Mouse (Mus musculus) forebrain, embryonic 16.5 days (tissue): ENCODE results near the gene Cdh13. TPM values are rescaled to one million over a fixed set of nuclear protein-coding genes. Genes with fewer than 3 reads are reported as not detected.

Experiments
- ATAC-seq: fragments of 200-750 bp; cut with Nextera tagmentation; 2 replicates; pipeline ENCODE4 v1.8.0; 2017; ENCODE audit warnings: mild to moderate bottlenecking, moderate library complexity
- H3K27ac ChIP-seq: fragments of 300-500 bp; sonication (generic); 2 replicates; pipeline ENCODE4 v1.5.1; 2014; ENCODE audit warnings: low read length, control low read depth
- H3K27me3 ChIP-seq: fragments of 300-500 bp; sonication (generic); replicated peaks from 2 replicates; pipeline ENCODE4 v1.6.1; 2014; ENCODE audit warnings: low read length; ENCODE audit not compliant: control insufficient read depth, insufficient read depth
- H3K36me3 ChIP-seq: fragments of 300-500 bp; sonication (generic); 2 replicates; pipeline ENCODE4 v1.6.1; 2014; ENCODE audit not compliant: control insufficient read depth, insufficient read depth
- H3K4me1 ChIP-seq: fragments of 300-500 bp; sonication (generic); replicated peaks from 2 replicates; pipeline ENCODE4 v1.6.1; 2014; ENCODE audit warnings: low read length; ENCODE audit not compliant: control insufficient read depth, insufficient read depth
- H3K4me2 ChIP-seq: fragments of 300-500 bp; sonication (generic); 2 replicates; pipeline ENCODE4 v1.6.1; 2014; ENCODE audit warnings: mild to moderate bottlenecking, low read length, control low read depth
- H3K4me3 ChIP-seq: fragments of 300-500 bp; sonication (generic); replicated peaks from 2 replicates; pipeline ENCODE4 v1.5.1; 2014; ENCODE audit warnings: mild to moderate bottlenecking, low read length, control low read depth
- H3K9ac ChIP-seq: fragments of 300-500 bp; sonication (generic); replicated peaks from 2 replicates; pipeline ENCODE4 v1.6.1; 2014; ENCODE audit warnings: low read depth, low read length, control low read depth
- H3K9me3 ChIP-seq: fragments of 300-500 bp; sonication (generic); 2 replicates; pipeline ENCODE4 v1.6.1; 2016; ENCODE audit warnings: low read length; ENCODE audit not compliant: control insufficient read depth
- WGBS: fragments of 180-500 bp; shearing (Covaris S2); extraction: QIAGEN DNeasy Blood & Tissue Kit; methylation state at CpG from one replicate; pipeline ENCODE4 v1.1.7; 2014; 5-methylcytosine and 5-hydroxymethylcytosine counted together
- polyA plus RNA-seq: library from polyadenylated mRNA; unstranded; fragments of >200 nt; fragmentation: Nextera tagmentation; extraction: Ambion mirVana; gene quantifications from 2 replicates; pipeline ENCODE4 v1.2.1, GENCODE M21; 2015

The Cdh13 gene
- polyA plus RNA-seq, 1 experiment from 2014 or later = 129 TPM

GRCm38 (mm10) chr8:119177226-119177935, 893.8 kb downstream of the Cdh13 start:
- no peak overlapping the region for H3K4me3 ChIP-seq
- H3K4me2 ChIP-seq = no peak overlapping the region
- 72% methylated on average over 6 of the region's 6 CpGs for WGBS
- H3K4me1 ChIP-seq = no peaks in the 10 kb centered on the region; the same call in 1 of the 2 replicates
- no peak for ATAC-seq
- no peaks in the 10 kb centered on the region for H3K9me3 ChIP-seq
- no peaks in the 10 kb centered on the region for H3K36me3 ChIP-seq
- no peaks in the 10 kb centered on the region for H3K27me3 ChIP-seq
- H3K27ac ChIP-seq = no peak overlapping the region
- H3K9ac ChIP-seq = no peak overlapping the region

GRCm38 (mm10) chr8:119180626-119181025, 897.1 kb downstream of the Cdh13 start:
- Histone ChIP-seq H3K27ac (no peak overlapping the region), H3K27me3 (no peaks in the 10 kb centered on the region), H3K4me3 (no peak overlapping the region), H3K36me3 (no peaks in the 10 kb centered on the region), H3K9me3 (no peaks in the 10 kb centered on the region), H3K4me2 (no peak overlapping the region), H3K4me1 (no peaks in the 10 kb centered on the region; the same call in 1 of the 2 replicates), H3K9ac (no peak overlapping the region)
- 14% methylated on average over 13 of the region's 13 CpGs for WGBS
- ATAC-seq = 0 out of 2 replicates have a peak, but pooled peaks have one; percentile 40

- Histone ChIP-seq H3K4me1 (peaks cover 8% of the 10 kb centered on the region), H3K9me3 (no peaks in the 10 kb centered on the region), H3K4me2 (no peak overlapping the region), H3K4me3 (no peak overlapping the region), H3K36me3 (no peaks in the 10 kb centered on the region), H3K27me3 (no peaks in the 10 kb centered on the region), H3K27ac (no peak overlapping the region), H3K9ac (no peak overlapping the region)
- 62% methylated on average over 8 of the region's 8 CpGs for WGBS
- ATAC-seq = no peak
Measured at GRCm38 (mm10) chr8:119195695-119196094, 912.2 kb downstream of the Cdh13 start.

GRCm38 (mm10) chr8:119196486-119197150, 913.1 kb downstream of the Cdh13 start:
- Histone ChIP-seq H3K27me3 (no peaks in the 10 kb centered on the region), H3K9me3 (no peaks in the 10 kb centered on the region), H3K9ac (no peak overlapping the region), H3K4me3 (no peak overlapping the region), H3K4me1 (peaks cover 8% of the 10 kb centered on the region), H3K36me3 (no peaks in the 10 kb centered on the region), H3K4me2 (no peak overlapping the region), H3K27ac (no peak overlapping the region)
- ATAC-seq = peak; percentile 52; the same call in 1 of the 2 replicates
- 48% methylated on average over 10 of the region's 10 CpGs for WGBS

GRCm38 (mm10) chr8:119208567-119208966, 925.0 kb downstream of the Cdh13 start:
- ATAC-seq = no peak
- H3K4me3 ChIP-seq = no peak overlapping the region
- H3K4me2 ChIP-seq = no peak overlapping the region
- H3K9me3 ChIP-seq = 0 out of 2 replicates have a peak, but pooled peaks cover 4% of the 10 kb centered on the region
- no peaks in the 10 kb centered on the region for H3K27me3 ChIP-seq
- no peaks in the 10 kb centered on the region for H3K36me3 ChIP-seq
- H3K4me1 ChIP-seq = 0 out of 2 replicates have a peak, but pooled peaks cover 2% of the 10 kb centered on the region
- WGBS = 77% methylated on average over 9 of the region's 9 CpGs
- no peak overlapping the region for H3K9ac ChIP-seq
- H3K27ac ChIP-seq = no peak overlapping the region

- ATAC-seq = no peak
- Histone ChIP-seq H3K4me2 (no peak overlapping the region), H3K27me3 (no peaks in the 10 kb centered on the region), H3K4me1 (no peaks in the 10 kb centered on the region), H3K9ac (no peak overlapping the region), H3K9me3 (no peaks in the 10 kb centered on the region), H3K36me3 (no peaks in the 10 kb centered on the region), H3K4me3 (no peak overlapping the region), H3K27ac (no peak overlapping the region)
- 6% methylated on average over 1 of the region's 1 CpGs for WGBS
Measured at GRCm38 (mm10) chr8:119224547-119224946, 941.0 kb downstream of the Cdh13 start.

- Histone ChIP-seq H3K9ac (no peak overlapping the region), H3K27me3 (no peaks in the 10 kb centered on the region), H3K36me3 (no peaks in the 10 kb centered on the region), H3K4me3 (no peak overlapping the region), H3K27ac (no peak overlapping the region), H3K4me2 (no peak overlapping the region), H3K4me1 (no peaks in the 10 kb centered on the region), H3K9me3 (no peaks in the 10 kb centered on the region)
- ATAC-seq = no peak
- 38% methylated on average over 4 of the region's 4 CpGs for WGBS
Measured at GRCm38 (mm10) chr8:119245181-119245580, 961.6 kb downstream of the Cdh13 start.

- no peak for ATAC-seq
- H3K4me1 ChIP-seq = no peaks in the 10 kb centered on the region
- H3K9me3 ChIP-seq = no peaks in the 10 kb centered on the region
- no peaks in the 10 kb centered on the region for H3K36me3 ChIP-seq
- no peaks in the 10 kb centered on the region for H3K27me3 ChIP-seq
- no peak overlapping the region for H3K9ac ChIP-seq
- H3K4me2 ChIP-seq = no peak overlapping the region
- 31% methylated on average over 1 of the region's 1 CpGs for WGBS
- no peak overlapping the region for H3K4me3 ChIP-seq
- no peak overlapping the region for H3K27ac ChIP-seq
Measured at GRCm38 (mm10) chr8:119245641-119246040, 962.1 kb downstream of the Cdh13 start.

GRCm38 (mm10) chr8:119254358-119254757, 970.8 kb downstream of the Cdh13 start:
- no peak overlapping the region for H3K27ac ChIP-seq
- H3K4me1 ChIP-seq = no peaks in the 10 kb centered on the region
- no peaks in the 10 kb centered on the region for H3K27me3 ChIP-seq
- no peaks in the 10 kb centered on the region for H3K36me3 ChIP-seq
- peaks cover 3% of the 10 kb centered on the region; the same call in 1 of the 2 replicates for H3K9me3 ChIP-seq
- no peak overlapping the region for H3K4me2 ChIP-seq
- WGBS = 97% methylated on average over 3 of the region's 3 CpGs
- no peak for ATAC-seq
- no peak overlapping the region for H3K4me3 ChIP-seq
- no peak overlapping the region for H3K9ac ChIP-seq
